Mouse (Mus musculus): ENCODE data around the gene Nfe2l2.

DNA sequence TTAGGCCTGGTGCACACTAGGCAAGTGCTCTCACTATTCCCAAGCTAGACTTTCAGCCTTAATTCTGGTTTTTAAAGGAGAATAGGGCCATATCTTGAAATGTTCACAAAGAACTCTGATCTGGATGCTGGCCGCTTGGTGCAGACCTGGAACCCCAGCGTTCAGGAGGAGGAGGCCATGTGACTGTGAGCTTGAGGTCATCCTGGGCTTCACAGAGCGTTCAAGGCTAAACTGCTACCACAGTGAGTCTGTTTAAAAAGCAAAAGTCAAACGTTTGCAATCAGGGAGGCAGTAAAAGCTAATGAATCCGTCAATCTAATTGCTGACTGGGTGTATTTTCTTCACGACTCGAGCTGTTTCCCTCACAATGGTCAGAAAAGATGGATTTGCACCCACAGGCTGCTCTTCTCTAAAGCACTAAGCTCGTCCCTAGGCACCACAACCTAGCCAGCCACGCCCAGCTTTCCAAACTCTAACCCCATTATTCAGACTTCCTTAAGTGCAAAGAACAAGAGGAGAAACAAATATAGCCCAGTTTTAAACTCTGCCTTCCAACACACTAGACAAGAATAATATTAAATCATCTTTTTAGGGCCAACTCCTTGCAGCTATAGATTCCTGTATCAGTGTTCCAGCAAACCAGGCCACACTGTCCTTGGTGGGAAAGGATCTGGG, 8.6 kb downstream of the Nfe2l2 start:
- TF ChIP-seq GATA1 (IDR thresholded peaks at IDR 0.05; ENCODE audit: low read length), result no peak
- TF ChIP-seq TAL1 (IDR thresholded peaks at IDR 0.05; ENCODE audit: low read length), result no peak

All from erythroblast, embryonic 14.5 days (primary cell).